Mouse (Mus musculus) neural tube, embryonic 15.5 days (tissue): Measurements from ENCODE around the gene Hspb3. TPM values are rescaled to one million over a fixed set of nuclear protein-coding genes. Genes with fewer than 3 reads are reported as not detected.
A peak's percentile ranks its signal among the peaks of the same experiment; 100 is the strongest.

ENCODE experiments used
- ATAC-seq: fragments of 200-750 bp; cut with Nextera tagmentation; 2 replicates; pipeline ENCODE4 v1.8.0; 2017; ENCODE audit warnings: mild to moderate bottlenecking, moderate TSS enrichment, moderate library complexity; ENCODE audit not compliant: low FRiP score
- H3K27ac ChIP-seq: fragments of 300-500 bp; sonication (generic); replicated peaks from 2 replicates; pipeline ENCODE4 v1.5.1; 2015; ENCODE audit warnings: mild to moderate bottlenecking, inconsistent platforms
- H3K27me3 ChIP-seq: fragments of 300-500 bp; sonication (generic); replicated peaks from 2 replicates; pipeline ENCODE4 v1.6.1; 2015; ENCODE audit warnings: inconsistent platforms
- H3K36me3 ChIP-seq: fragments of 300-500 bp; sonication (generic); 2 replicates; pipeline ENCODE4 v1.6.1; 2015; ENCODE audit warnings: inconsistent platforms
- H3K4me1 ChIP-seq: fragments of 300-500 bp; sonication (generic); 2 replicates; pipeline ENCODE4 v1.6.1; 2015; ENCODE audit warnings: inconsistent platforms
- H3K4me2 ChIP-seq: fragments of 300-500 bp; sonication (generic); 2 replicates; pipeline ENCODE4 v1.6.1; 2015; ENCODE audit warnings: inconsistent platforms, mild to moderate bottlenecking, moderate library complexity
- H3K4me3 ChIP-seq: fragments of 300-500 bp; sonication (generic); replicated peaks from 2 replicates; pipeline ENCODE4 v1.5.1; 2015; ENCODE audit warnings: mild to moderate bottlenecking, inconsistent platforms
- H3K9ac ChIP-seq: fragments of 300-500 bp; sonication (generic); replicated peaks from 2 replicates; pipeline ENCODE4 v1.6.1; 2015; ENCODE audit warnings: mild to moderate bottlenecking, inconsistent platforms
- H3K9me3 ChIP-seq: fragments of 300-500 bp; sonication (generic); replicated peaks from 2 replicates; pipeline ENCODE4 v1.6.1; 2016; ENCODE audit warnings: inconsistent platforms
- WGBS: fragments of 180-500 bp; shearing (Covaris S2); methylation state at CpG from one replicate; pipeline ENCODE4 v1.1.7; 2015; ENCODE audit warnings: mixed read lengths; 5-methylcytosine and 5-hydroxymethylcytosine counted together
- polyA plus RNA-seq: library from polyadenylated mRNA; unstranded; fragments of >200 nt; fragmentation: Nextera tagmentation; extraction: Ambion mirVana; gene quantifications from 2 replicates; pipeline ENCODE4 v1.2.1, GENCODE M21; 2015

Hspb3 gene
- 0.49 and 1.8 TPM in 2 replicates for polyA plus RNA-seq

- no peak within 1 kb of the TSS for H3K27ac ChIP-seq
- peaks cover 8% of the 10 kb centered on the region for H3K4me1 ChIP-seq
- peak within 1 kb of the TSS; percentile 33 for H3K4me2 ChIP-seq
- ATAC-seq, result peak; percentile 72
- no peak within 1 kb of the TSS for H3K4me3 ChIP-seq
- peaks cover 5% of the 10 kb centered on the region; the same call in 1 of the 2 replicates for H3K27me3 ChIP-seq
- H3K9me3 ChIP-seq, result no peaks in the 10 kb centered on the region
- no peak within 1 kb of the TSS for H3K9ac ChIP-seq
- WGBS, result 42% methylated on average over 28 of the region's 28 CpGs
- no peaks in the 10 kb centered on the region for H3K36me3 ChIP-seq
Observed at GRCm38 (mm10) chr13:113663151-113663779, at the start of gene Hspb3. Hspb3 (minus strand) TSS chr13:113663676.

GRCm38 (mm10) chr13:113713186-113713585, 49.7 kb upstream of the Hspb3 start:
- H3K27ac ChIP-seq, result no peak overlapping the region
- H3K36me3 ChIP-seq, result no peaks in the 10 kb centered on the region
- WGBS, result 66% methylated on average over 3 of the region's 3 CpGs
- no peak overlapping the region for H3K4me2 ChIP-seq
- H3K9me3 ChIP-seq, result no peaks in the 10 kb centered on the region
- H3K4me3 ChIP-seq, result no peak overlapping the region
- H3K9ac ChIP-seq, result no peak overlapping the region
- no peak for ATAC-seq
- H3K4me1 ChIP-seq, result no peaks in the 10 kb centered on the region
- H3K27me3 ChIP-seq, result no peaks in the 10 kb centered on the region

- Histone ChIP-seq H3K27ac (no peak overlapping the region), H3K36me3 (no peaks in the 10 kb centered on the region), H3K4me1 (peaks cover 16% of the 10 kb centered on the region), H3K9ac (no peak overlapping the region), H3K9me3 (no peaks in the 10 kb centered on the region), H3K27me3 (no peaks in the 10 kb centered on the region), H3K4me3 (no peak overlapping the region), H3K4me2 (no peak overlapping the region)
- WGBS, result 12% methylated on average over 4 of the region's 4 CpGs
- ATAC-seq, result no peak
Observed at GRCm38 (mm10) chr13:113706183-113706582, 42.7 kb upstream of the Hspb3 start.

GRCm38 (mm10) chr13:113701185-113701584, 37.7 kb upstream of the Hspb3 start:
- H3K9me3 ChIP-seq, result no peaks in the 10 kb centered on the region
- WGBS, result 47% methylated on average over 3 of the region's 3 CpGs

GRCm38 (mm10) chr13:113699928-113700327, 36.5 kb upstream of the Hspb3 start:
- no peak overlapping the region for H3K9ac ChIP-seq
- ATAC-seq, result no peak
- H3K4me2 ChIP-seq, result no peak overlapping the region
- 86% methylated on average over 8 of the region's 8 CpGs for WGBS
- peaks cover 38% of the 10 kb centered on the region for H3K4me1 ChIP-seq
- no peak overlapping the region for H3K27ac ChIP-seq
- no peaks in the 10 kb centered on the region for H3K9me3 ChIP-seq
- no peaks in the 10 kb centered on the region for H3K36me3 ChIP-seq
- no peaks in the 10 kb centered on the region for H3K27me3 ChIP-seq
- no peak overlapping the region for H3K4me3 ChIP-seq

More at GRCm38 (mm10) chr13:113701185-113701584, 37.7 kb upstream of the Hspb3 start:
- H3K36me3 ChIP-seq, result no peaks in the 10 kb centered on the region
- no peak overlapping the region for H3K4me3 ChIP-seq
- 0 out of 2 replicates have a peak overlapping the region, but pooled peaks have one; percentile 38 for H3K27ac ChIP-seq
- no peaks in the 10 kb centered on the region for H3K27me3 ChIP-seq
- peaks cover 38% of the 10 kb centered on the region for H3K4me1 ChIP-seq
- no peak overlapping the region for H3K9ac ChIP-seq
- H3K4me2 ChIP-seq, result no peak overlapping the region
- peak; percentile 78 for ATAC-seq

- Histone ChIP-seq H3K4me1 (peaks cover 38% of the 10 kb centered on the region), H3K27ac (peak overlapping the region; percentile 41; the same call in 1 of the 2 replicates), H3K9ac (no peak overlapping the region), H3K4me2 (no peak overlapping the region), H3K36me3 (no peaks in the 10 kb centered on the region), H3K27me3 (no peaks in the 10 kb centered on the region), H3K4me3 (no peak overlapping the region), H3K9me3 (no peaks in the 10 kb centered on the region)
- ATAC-seq, result no peak
- 36% methylated on average over 11 of the region's 11 CpGs for WGBS
Observed at GRCm38 (mm10) chr13:113699415-113699873, 36.0 kb upstream of the Hspb3 start.

- no peak overlapping the region for H3K27ac ChIP-seq
- no peaks in the 10 kb centered on the region for H3K27me3 ChIP-seq
- peaks cover 29% of the 10 kb centered on the region for H3K4me1 ChIP-seq
- no peak for ATAC-seq
- H3K9ac ChIP-seq, result no peak overlapping the region
- H3K36me3 ChIP-seq, result no peaks in the 10 kb centered on the region
- no peak overlapping the region for H3K4me2 ChIP-seq
- WGBS, result 29% methylated on average over 4 of the region's 4 CpGs
- H3K9me3 ChIP-seq, result no peaks in the 10 kb centered on the region
- H3K4me3 ChIP-seq, result no peak overlapping the region
Observed at GRCm38 (mm10) chr13:113696838-113697321, 33.4 kb upstream of the Hspb3 start.

- H3K36me3 ChIP-seq, result no peaks in the 10 kb centered on the region
- H3K4me1 ChIP-seq, result 0 out of 2 replicates have a peak, but pooled peaks cover 7% of the 10 kb centered on the region
- H3K4me2 ChIP-seq, result no peak overlapping the region
- no peak overlapping the region for H3K9ac ChIP-seq
- WGBS, result 18% methylated on average over 6 of the region's 6 CpGs
- no peak for ATAC-seq
- no peaks in the 10 kb centered on the region for H3K9me3 ChIP-seq
- no peak overlapping the region for H3K4me3 ChIP-seq
- no peak overlapping the region for H3K27ac ChIP-seq
- H3K27me3 ChIP-seq, result no peaks in the 10 kb centered on the region
Observed at GRCm38 (mm10) chr13:113693383-113693782, 29.9 kb upstream of the Hspb3 start.

- no peak overlapping the region for H3K4me2 ChIP-seq
- H3K9ac ChIP-seq, result no peak overlapping the region
- no peak overlapping the region for H3K27ac ChIP-seq
- H3K9me3 ChIP-seq, result no peaks in the 10 kb centered on the region
- no peaks in the 10 kb centered on the region for H3K36me3 ChIP-seq
- no peak overlapping the region for H3K4me3 ChIP-seq
- WGBS, result 74% methylated on average over 9 of the region's 9 CpGs
- H3K27me3 ChIP-seq, result no peaks in the 10 kb centered on the region
- no peak for ATAC-seq
- 0 out of 2 replicates have a peak, but pooled peaks cover 2% of the 10 kb centered on the region for H3K4me1 ChIP-seq
Observed at GRCm38 (mm10) chr13:113691644-113692043, 28.2 kb upstream of the Hspb3 start.

- Histone ChIP-seq H3K9ac (no peak overlapping the region), H3K4me1 (no peaks in the 10 kb centered on the region), H3K27me3 (no peaks in the 10 kb centered on the region), H3K9me3 (no peaks in the 10 kb centered on the region), H3K4me2 (no peak overlapping the region), H3K4me3 (no peak overlapping the region), H3K36me3 (no peaks in the 10 kb centered on the region), H3K27ac (no peak overlapping the region)
- ATAC-seq, result no peak
- WGBS, result 88% methylated on average over 7 of the region's 7 CpGs
Observed at GRCm38 (mm10) chr13:113689883-113690282, 26.4 kb upstream of the Hspb3 start.

GRCm38 (mm10) chr13:113686691-113687121, 23.2 kb upstream of the Hspb3 start:
- no peaks in the 10 kb centered on the region for H3K36me3 ChIP-seq
- no peaks in the 10 kb centered on the region for H3K9me3 ChIP-seq
- no peak overlapping the region for H3K4me3 ChIP-seq
- H3K4me1 ChIP-seq, result no peaks in the 10 kb centered on the region
- 78% methylated on average over 8 of the region's 8 CpGs for WGBS
- no peak overlapping the region for H3K27ac ChIP-seq
- H3K27me3 ChIP-seq, result no peaks in the 10 kb centered on the region
- no peak overlapping the region for H3K4me2 ChIP-seq
- no peak for ATAC-seq
- no peak overlapping the region for H3K9ac ChIP-seq

- no peak overlapping the region for H3K27ac ChIP-seq
- no peaks in the 10 kb centered on the region for H3K27me3 ChIP-seq
- H3K4me1 ChIP-seq, result no peaks in the 10 kb centered on the region
- no peak overlapping the region for H3K4me2 ChIP-seq
- H3K4me3 ChIP-seq, result no peak overlapping the region
- ATAC-seq, result no peak
- H3K9ac ChIP-seq, result no peak overlapping the region
- H3K36me3 ChIP-seq, result no peaks in the 10 kb centered on the region
- 86% methylated on average over 5 of the region's 5 CpGs for WGBS
- H3K9me3 ChIP-seq, result no peaks in the 10 kb centered on the region
Observed at GRCm38 (mm10) chr13:113682821-113683220, 19.3 kb upstream of the Hspb3 start.
